Mouse (Mus musculus): ENCODE measurements at regions not wholly inside any gene's neighbourhood (a gene's known extent, or its start where the extent isn't known, plus 50 kb on each side); places are given as distances from the start of the nearest gene placed in this dataset.

- Histone ChIP-seq H3K27ac (ENCODE audit: insufficient read depth, low read depth, low read length, poor library complexity, severe bottlenecking) (no peak overlapping the region), H3K4me1 (ENCODE audit: control insufficient read depth in 2 of 2, insufficient read depth in 2 of 2, low read length in 2 of 2, poor library complexity in 1 of 2) (no peaks in the 10 kb centered on the region), H3K4me3 (ENCODE audit: insufficient read depth in 1 of 2, low read depth in 1 of 2, low read length in 2 of 2, poor library complexity in 1 of 2, severe bottlenecking in 1 of 2) (no peak overlapping the region), H3K36me3 (ENCODE audit: control insufficient read depth, insufficient read depth, low read length, poor library complexity, severe bottlenecking) (no peaks in the 10 kb centered on the region), H3K9ac (ENCODE audit: insufficient read depth, low read depth, low read length, poor library complexity, severe bottlenecking) (no peak overlapping the region), H3K9me3 (ENCODE audit: control insufficient read depth, insufficient read depth, low read depth, low read length) (no peaks in the 10 kb centered on the region)
- in situ Hi-C loops (cut with MboI; ENCODE audit: low sequenced_read_pairs in 2 of 2, unreplicated experiment in 2 of 2): no loop called here
- no peak for DNase-seq (ENCODE audit: low read depth, low spot score)
- TF ChIP-seq ZNF384 (IDR thresholded peaks at IDR 0.05; ENCODE audit: low read depth, low read length): no peak
- TF ChIP-seq CHD2 (IDR thresholded peaks at IDR 0.05; ENCODE audit: low read depth, low read length): no peak
- no peak for TF ChIP-seq ZC3H11A (IDR thresholded peaks at IDR 0.05; ENCODE audit: borderline replicate concordance, low read depth, low read length)
- TF ChIP-seq MAFK (IDR thresholded peaks at IDR 0.05; ENCODE audit: insufficient read depth, low read depth, low read length): no peak
- no peak for TF ChIP-seq HCFC1 (IDR thresholded peaks at IDR 0.05; ENCODE audit: borderline replicate concordance, insufficient read depth, low read length)
Measured at GRCm38 (mm10) chr1:164622946-164623345, 164.8 kb upstream of the Atp1b1 start.

- Histone ChIP-seq H3K4me1 (ENCODE audit: control insufficient read depth in 2 of 2, insufficient read depth in 2 of 2, low read length in 2 of 2, poor library complexity in 1 of 2) (no peaks in the 10 kb centered on the region), H3K4me3 (ENCODE audit: insufficient read depth in 1 of 2, low read depth in 1 of 2, low read length in 2 of 2, poor library complexity in 1 of 2, severe bottlenecking in 1 of 2) (no peak overlapping the region), H3K9me3 (ENCODE audit: control insufficient read depth, insufficient read depth, low read depth, low read length) (no peaks in the 10 kb centered on the region), H3K27ac (ENCODE audit: insufficient read depth, low read depth, low read length, poor library complexity, severe bottlenecking) (no peak overlapping the region), H3K9ac (ENCODE audit: insufficient read depth, low read depth, low read length, poor library complexity, severe bottlenecking) (no peak overlapping the region), H3K36me3 (ENCODE audit: control insufficient read depth, insufficient read depth, low read length, poor library complexity, severe bottlenecking) (no peaks in the 10 kb centered on the region)
- in situ Hi-C loops (cut with MboI; ENCODE audit: low sequenced_read_pairs in 2 of 2, unreplicated experiment in 2 of 2): no loop called here
- TF ChIP-seq ZC3H11A (IDR thresholded peaks at IDR 0.05; ENCODE audit: borderline replicate concordance, low read depth, low read length) (no peak), HCFC1 (IDR thresholded peaks at IDR 0.05; ENCODE audit: borderline replicate concordance, insufficient read depth, low read length) (no peak), ZNF384 (IDR thresholded peaks at IDR 0.05; ENCODE audit: low read depth, low read length) (no peak), CHD2 (IDR thresholded peaks at IDR 0.05; ENCODE audit: low read depth, low read length) (no peak), MAFK (IDR thresholded peaks at IDR 0.05; ENCODE audit: insufficient read depth, low read depth, low read length) (no peak)
- no peak for DNase-seq (ENCODE audit: low read depth, low spot score)
Measured at GRCm38 (mm10) chr1:164622417-164622816, 164.3 kb upstream of the Atp1b1 start.

GRCm38 (mm10) chr1:164620129-164620528 is 162.0 kb upstream of the Atp1b1 start:
- H3K9ac ChIP-seq (ENCODE audit: insufficient read depth, low read depth, low read length, poor library complexity, severe bottlenecking): no peak overlapping the region
- no peak overlapping the region for H3K4me3 ChIP-seq (ENCODE audit: insufficient read depth in 1 of 2, low read depth in 1 of 2, low read length in 2 of 2, poor library complexity in 1 of 2, severe bottlenecking in 1 of 2)
- DNase-seq (ENCODE audit: low read depth, low spot score): no peak
- no peaks in the 10 kb centered on the region for H3K9me3 ChIP-seq (ENCODE audit: control insufficient read depth, insufficient read depth, low read depth, low read length)
- H3K36me3 ChIP-seq (ENCODE audit: control insufficient read depth, insufficient read depth, low read length, poor library complexity, severe bottlenecking): no peaks in the 10 kb centered on the region
- in situ Hi-C loops (cut with MboI; ENCODE audit: low sequenced_read_pairs in 2 of 2, unreplicated experiment in 2 of 2): no loop called here
- TF ChIP-seq ZNF384 (IDR thresholded peaks at IDR 0.05; ENCODE audit: low read depth, low read length) (no peak), HCFC1 (IDR thresholded peaks at IDR 0.05; ENCODE audit: borderline replicate concordance, insufficient read depth, low read length) (no peak), CHD2 (IDR thresholded peaks at IDR 0.05; ENCODE audit: low read depth, low read length) (no peak), MAFK (IDR thresholded peaks at IDR 0.05; ENCODE audit: insufficient read depth, low read depth, low read length) (no peak), ZC3H11A (IDR thresholded peaks at IDR 0.05; ENCODE audit: borderline replicate concordance, low read depth, low read length) (no peak)
- no peak overlapping the region for H3K27ac ChIP-seq (ENCODE audit: insufficient read depth, low read depth, low read length, poor library complexity, severe bottlenecking)
- no peaks in the 10 kb centered on the region for H3K4me1 ChIP-seq (ENCODE audit: control insufficient read depth in 2 of 2, insufficient read depth in 2 of 2, low read length in 2 of 2, poor library complexity in 1 of 2)

- Histone ChIP-seq H3K27ac (ENCODE audit: insufficient read depth, low read depth, low read length, poor library complexity, severe bottlenecking) (no peak overlapping the region), H3K4me1 (ENCODE audit: control insufficient read depth in 2 of 2, insufficient read depth in 2 of 2, low read length in 2 of 2, poor library complexity in 1 of 2) (no peaks in the 10 kb centered on the region), H3K9ac (ENCODE audit: insufficient read depth, low read depth, low read length, poor library complexity, severe bottlenecking) (no peak overlapping the region), H3K4me3 (ENCODE audit: insufficient read depth in 1 of 2, low read depth in 1 of 2, low read length in 2 of 2, poor library complexity in 1 of 2, severe bottlenecking in 1 of 2) (no peak overlapping the region), H3K36me3 (ENCODE audit: control insufficient read depth, insufficient read depth, low read length, poor library complexity, severe bottlenecking) (no peaks in the 10 kb centered on the region), H3K9me3 (ENCODE audit: control insufficient read depth, insufficient read depth, low read depth, low read length) (no peaks in the 10 kb centered on the region)
- TF ChIP-seq MAFK (IDR thresholded peaks at IDR 0.05; ENCODE audit: insufficient read depth, low read depth, low read length) (no peak), ZNF384 (IDR thresholded peaks at IDR 0.05; ENCODE audit: low read depth, low read length) (no peak), ZC3H11A (IDR thresholded peaks at IDR 0.05; ENCODE audit: borderline replicate concordance, low read depth, low read length) (no peak), CHD2 (IDR thresholded peaks at IDR 0.05; ENCODE audit: low read depth, low read length) (no peak), HCFC1 (IDR thresholded peaks at IDR 0.05; ENCODE audit: borderline replicate concordance, insufficient read depth, low read length) (no peak)
- no peak for DNase-seq (ENCODE audit: low read depth, low spot score)
- in situ Hi-C loops (cut with MboI; ENCODE audit: low sequenced_read_pairs in 2 of 2, unreplicated experiment in 2 of 2): no loop called here
Measured at GRCm38 (mm10) chr1:164617871-164618270, 159.7 kb upstream of the Atp1b1 start.

GRCm38 (mm10) chr1:164607061-164607460 is 148.9 kb upstream of the Atp1b1 start:
- no peaks in the 10 kb centered on the region for H3K9me3 ChIP-seq (ENCODE audit: control insufficient read depth, insufficient read depth, low read depth, low read length)
- H3K4me3 ChIP-seq (ENCODE audit: insufficient read depth in 1 of 2, low read depth in 1 of 2, low read length in 2 of 2, poor library complexity in 1 of 2, severe bottlenecking in 1 of 2): no peak overlapping the region
- no peak for TF ChIP-seq HCFC1 (IDR thresholded peaks at IDR 0.05; ENCODE audit: borderline replicate concordance, insufficient read depth, low read length)
- TF ChIP-seq ZNF384 (IDR thresholded peaks at IDR 0.05; ENCODE audit: low read depth, low read length): no peak
- no peak for TF ChIP-seq CHD2 (IDR thresholded peaks at IDR 0.05; ENCODE audit: low read depth, low read length)
- no peak for TF ChIP-seq MAFK (IDR thresholded peaks at IDR 0.05; ENCODE audit: insufficient read depth, low read depth, low read length)
- TF ChIP-seq ZC3H11A (IDR thresholded peaks at IDR 0.05; ENCODE audit: borderline replicate concordance, low read depth, low read length): no peak
- in situ Hi-C loops (cut with MboI; ENCODE audit: low sequenced_read_pairs in 2 of 2, unreplicated experiment in 2 of 2): no loop called here
- no peak overlapping the region for H3K27ac ChIP-seq (ENCODE audit: insufficient read depth, low read depth, low read length, poor library complexity, severe bottlenecking)
- no peak for DNase-seq (ENCODE audit: low read depth, low spot score)
- no peak overlapping the region for H3K9ac ChIP-seq (ENCODE audit: insufficient read depth, low read depth, low read length, poor library complexity, severe bottlenecking)
- no peaks in the 10 kb centered on the region for H3K4me1 ChIP-seq (ENCODE audit: control insufficient read depth in 2 of 2, insufficient read depth in 2 of 2, low read length in 2 of 2, poor library complexity in 1 of 2)
- no peaks in the 10 kb centered on the region for H3K36me3 ChIP-seq (ENCODE audit: control insufficient read depth, insufficient read depth, low read length, poor library complexity, severe bottlenecking)
